Mouse (Mus musculus) bone marrow, adult 2 months (tissue): ENCODE measurements around the gene Kcng4. TPM values are rescaled to one million over a fixed set of nuclear protein-coding genes. Genes with fewer than 3 reads are reported as not detected.

Experiments used
- H3K27ac ChIP-seq: fragments of 200-500 bp; 2 replicates; pipeline ENCODE4 v1.5.1; 2012; ENCODE audit warnings: low read depth, mild to moderate bottlenecking, control low read depth, inconsistent platforms, low read length; ENCODE audit not compliant: control insufficient read depth, poor library complexity, insufficient read depth
- H3K4me1 ChIP-seq: fragments of 200-500 bp; 2 replicates; pipeline ENCODE4 v1.6.1; 2011; ENCODE audit warnings: low read length; ENCODE audit not compliant: control insufficient read depth, insufficient read depth
- H3K4me3 ChIP-seq: fragments of 200-500 bp; replicated peaks from 2 replicates; pipeline ENCODE3; 2011; ENCODE audit warnings: mild to moderate bottlenecking, low read depth, low read length, control low read depth; ENCODE audit not compliant: control insufficient read depth
- CTCF ChIP-seq: fragments of 200-500 bp; IDR thresholded peaks from 2 replicates; pipeline ENCODE4 v1.5.1; 2011; ENCODE audit warnings: low read length, control low read depth; ENCODE audit not compliant: control insufficient read depth, insufficient read depth
- POLR2A ChIP-seq: fragments of 200-500 bp; IDR thresholded peaks from 2 replicates; pipeline ENCODE4 v1.6.1; 2011; ENCODE audit warnings: low read depth, mild to moderate bottlenecking, control low read depth, low read length, borderline replicate concordance; ENCODE audit not compliant: control insufficient read depth
- WGBS: fragments of 180-500 bp; shearing (Covaris S2); methylation state at CpG from one replicate; pipeline ENCODE4 v1.1.7; 2018; 5-methylcytosine and 5-hydroxymethylcytosine counted together
- polyA plus RNA-seq: library from polyadenylated mRNA; stranded (reverse); fragments of >200 nt; gene quantifications from 2 replicates; pipeline ENCODE4 v1.2.4, GENCODE M21; 2011; ENCODE audit warnings: low replicate concordance; ENCODE audit not compliant: missing spikeins, insufficient read depth, insufficient read length

The Kcng4 gene
- polyA plus RNA-seq, 1 experiment = not detected

DNA sequence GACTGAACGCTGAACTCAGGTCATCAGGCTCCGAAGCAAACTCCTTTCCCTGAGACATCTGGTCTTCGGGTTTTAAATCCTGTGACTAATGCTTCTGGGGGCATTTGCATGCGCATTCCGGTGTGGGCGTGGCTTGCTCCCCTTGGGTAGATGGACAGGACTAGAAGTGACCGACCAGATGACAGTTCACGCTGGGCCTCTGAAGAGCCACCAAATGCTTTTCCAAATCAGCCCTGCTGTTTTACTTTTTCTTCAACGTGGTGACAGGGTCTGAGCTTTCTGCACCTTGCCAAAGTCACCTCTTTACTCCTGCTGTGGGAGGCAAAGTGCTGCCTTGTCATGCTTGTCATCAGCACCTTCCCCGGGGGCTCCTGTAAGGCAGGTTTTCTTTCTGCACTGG, 46.6 kb downstream of the Kcng4 start:
- Histone ChIP-seq H3K4me1 (no peaks in the 10 kb centered on the region; the same call in 1 of the 2 replicates), H3K27ac (no peak overlapping the region), H3K4me3 (no peak overlapping the region)
- WGBS = 68% methylated on average over 10 of the region's 10 CpGs
- TF ChIP-seq POLR2A (no peak), CTCF (no peak)

DNA sequence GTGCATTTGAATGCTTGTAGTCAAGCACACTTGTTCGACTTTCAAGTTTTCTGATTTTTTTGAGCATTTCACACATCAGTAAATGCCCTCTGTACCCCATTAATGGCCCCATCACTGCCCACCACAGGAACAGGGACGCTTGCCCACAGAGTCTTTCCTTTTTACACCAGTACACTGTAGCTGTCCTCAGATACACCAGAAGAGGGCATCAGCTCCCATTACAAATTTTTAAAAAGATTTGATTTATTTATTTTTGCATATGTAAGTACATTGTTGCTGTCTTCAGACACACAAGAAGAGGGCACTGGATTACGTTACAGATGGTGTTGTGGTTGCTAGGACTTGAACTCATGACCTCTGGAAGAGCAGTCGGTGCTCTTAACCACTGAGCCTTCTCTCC, 47.2 kb downstream of the Kcng4 start:
- Histone ChIP-seq H3K4me3 (no peak overlapping the region), H3K27ac (no peak overlapping the region), H3K4me1 (no peaks in the 10 kb centered on the region; the same call in 1 of the 2 replicates)
- TF ChIP-seq CTCF (no peak), POLR2A (no peak)
- WGBS = 70% methylated on average over 4 of the region's 4 CpGs

DNA sequence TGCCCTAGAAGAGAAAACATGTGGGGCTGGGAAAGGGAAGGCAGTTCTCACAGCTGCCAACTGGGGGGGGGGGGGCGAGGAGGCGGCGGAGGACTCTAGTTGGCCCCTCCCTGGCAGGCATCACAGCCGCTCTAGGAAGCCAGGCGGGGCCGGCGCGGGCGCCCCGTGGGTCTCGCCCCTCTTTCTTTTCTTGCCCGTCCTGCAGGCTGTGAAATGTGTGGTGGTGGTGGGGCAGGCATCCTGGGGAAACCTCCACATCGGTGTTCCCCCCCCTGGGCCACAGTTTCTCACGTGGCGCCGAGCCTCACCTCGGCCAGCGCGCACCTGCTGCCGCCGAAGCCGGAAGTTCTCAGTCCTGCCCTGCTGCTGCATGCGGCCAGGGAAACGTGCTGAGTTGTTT, 49.6 kb downstream of the Kcng4 start:
- Histone ChIP-seq H3K27ac (peak overlapping the region; percentile 91), H3K4me3 (peak overlapping the region; percentile 54), H3K4me1 (no peaks in the 10 kb centered on the region; the same call in 1 of the 2 replicates)
- 1% methylated on average over 23 of the region's 24 CpGs for WGBS
- TF ChIP-seq CTCF (no peak), POLR2A (peak; percentile 35; the same call in 1 of the 2 replicates)

DNA sequence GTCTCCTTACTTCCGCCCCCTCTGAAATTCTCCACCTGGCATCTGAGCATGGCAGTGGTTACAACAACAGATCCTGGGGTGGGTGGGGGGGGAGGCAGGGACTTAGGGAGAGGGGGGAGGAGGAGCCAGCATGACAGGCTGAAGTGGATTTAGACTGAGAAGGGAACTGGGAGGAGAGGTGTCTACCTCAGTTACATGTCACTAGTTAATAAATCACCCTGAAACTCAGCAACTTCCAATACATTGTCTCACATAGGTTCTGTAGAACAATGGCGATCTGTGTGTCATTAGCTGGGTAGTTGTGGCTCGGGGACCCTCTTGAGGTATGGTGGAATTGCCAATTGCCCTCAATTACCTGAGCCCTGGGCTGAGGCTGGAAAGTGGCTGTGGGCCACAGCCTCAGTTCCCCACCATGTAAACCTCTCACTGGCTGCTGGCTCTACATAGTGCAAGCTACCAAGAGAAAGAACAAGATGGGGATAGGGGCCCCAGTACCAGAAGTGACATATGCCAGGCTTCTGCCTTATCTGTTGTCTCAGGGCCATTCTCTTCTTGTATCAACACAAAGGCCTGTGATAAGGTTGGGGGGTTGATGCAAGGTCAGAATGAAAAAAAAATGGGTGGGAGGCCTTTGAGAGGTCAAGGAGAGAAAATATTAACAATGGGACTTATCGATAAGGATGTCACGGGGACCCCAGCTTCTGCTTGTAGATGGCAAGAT, 54.9 kb downstream of the Kcng4 start:
- Histone ChIP-seq H3K27ac (no peak overlapping the region), H3K4me1 (no peaks in the 10 kb centered on the region; the same call in 1 of the 2 replicates)
- TF ChIP-seq POLR2A (no peak), CTCF (no peak)

DNA sequence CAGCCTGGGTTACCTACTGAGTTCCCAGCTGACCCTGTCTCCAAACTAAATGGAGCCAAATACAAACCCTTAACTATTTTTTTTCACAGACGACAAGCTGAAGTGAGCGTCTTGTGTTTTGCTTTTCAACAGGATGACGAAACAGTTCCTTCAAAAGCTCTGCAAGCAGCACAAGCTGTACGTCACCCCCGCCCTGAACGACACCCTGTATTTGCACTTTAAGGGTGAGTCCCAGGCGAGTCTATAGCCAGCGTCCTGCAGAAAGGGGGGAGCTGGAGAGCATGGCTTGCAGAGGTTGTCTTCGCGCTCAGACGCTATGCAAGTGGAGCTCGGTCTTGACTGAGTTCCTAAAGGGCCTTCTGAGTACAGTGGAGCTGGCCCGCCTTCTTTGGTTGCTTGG, 56.4 kb downstream of the Kcng4 start:
- no peak for TF ChIP-seq POLR2A
- TF ChIP-seq CTCF = no peak
- H3K27ac ChIP-seq = no peak overlapping the region
- H3K4me3 ChIP-seq = no peak overlapping the region
- peaks cover 1% of the 10 kb centered on the region; the same call in 1 of the 2 replicates for H3K4me1 ChIP-seq
- WGBS = 53% methylated on average over 13 of the region's 13 CpGs

More for the DNA sequence above, 54.9 kb downstream of the Kcng4 start:
- no peak overlapping the region for H3K4me3 ChIP-seq
- 85% methylated on average over 5 of the region's 5 CpGs for WGBS

DNA sequence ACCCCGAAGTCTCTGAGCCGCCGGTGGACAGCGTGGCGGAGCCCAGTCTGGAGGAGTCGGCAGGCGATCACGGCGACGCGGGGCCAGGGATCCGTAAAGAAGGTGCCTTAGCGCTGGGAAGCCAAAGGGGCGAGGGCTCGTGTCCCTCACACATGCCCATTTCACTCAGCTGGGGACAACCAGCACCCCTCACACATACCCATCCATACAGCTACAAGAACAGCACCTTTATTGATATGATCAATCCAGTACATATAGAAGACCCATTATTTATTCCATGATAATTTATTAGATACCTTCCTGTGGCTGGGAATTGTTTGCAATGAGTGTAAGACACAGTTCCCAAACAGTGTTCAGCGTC, 60.1 kb downstream of the Kcng4 start:
- no peak overlapping the region for H3K27ac ChIP-seq
- TF ChIP-seq POLR2A = no peak
- TF ChIP-seq CTCF = no peak
- WGBS = 2% methylated on average over 16 of the region's 16 CpGs
- peaks cover 3% of the 10 kb centered on the region for H3K4me1 ChIP-seq
- H3K4me3 ChIP-seq = peak overlapping the region; percentile 80

DNA sequence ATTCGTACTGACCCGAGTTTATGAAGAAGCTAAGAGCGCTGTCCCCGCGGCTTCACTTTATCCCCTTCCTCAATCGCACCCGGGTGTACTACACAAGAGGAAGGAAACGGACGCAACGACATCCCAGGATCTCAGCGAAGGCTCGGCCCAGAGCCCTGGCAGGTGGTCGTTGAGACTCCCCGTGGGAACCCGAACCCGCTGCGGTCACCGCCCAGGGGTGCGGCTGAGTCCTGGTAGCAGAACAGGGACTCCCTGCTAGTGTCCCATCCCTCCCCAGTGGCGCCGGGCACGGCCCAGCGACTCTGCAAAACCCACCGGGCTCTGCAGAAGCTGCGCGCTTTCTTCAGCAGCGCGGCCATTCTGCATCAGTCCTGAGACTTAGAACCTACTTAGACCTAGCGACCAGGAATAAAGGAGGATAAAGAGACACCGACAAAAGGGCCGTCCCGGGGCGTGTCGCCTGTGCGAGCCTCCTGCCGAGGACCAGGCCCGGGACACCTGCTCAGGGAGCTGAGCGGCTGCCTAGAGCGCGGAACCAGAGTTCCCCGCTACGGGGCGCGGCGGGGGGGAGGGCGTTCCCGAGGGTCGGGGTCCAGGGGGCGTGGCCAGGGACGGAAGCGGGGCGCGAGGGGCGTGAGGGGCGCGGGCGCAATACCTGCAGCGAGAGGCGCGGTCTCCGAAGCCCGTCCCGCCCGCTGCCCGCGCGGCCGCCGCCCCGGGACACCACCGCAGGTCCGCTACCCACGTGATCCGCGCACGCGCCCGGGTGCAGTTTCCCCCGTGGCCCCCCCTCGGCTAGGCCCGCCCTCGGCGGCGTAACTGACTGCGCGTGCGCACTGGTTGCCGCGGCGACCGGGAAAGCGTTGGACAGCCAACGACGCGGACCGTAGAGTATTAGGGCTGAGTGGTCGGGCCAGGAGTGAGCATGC, 60.8 kb downstream of the Kcng4 start, which contains the start of the genes Hsdl1 and Dnaaf1:
Gene Hsdl1 (minus strand): TSS at position 747 of the 929 bp plus-strand sequence.
Gene Dnaaf1 (plus strand): TSS at position 799 of the 929 bp plus-strand sequence.
- Histone ChIP-seq H3K4me1 (peaks cover 3% of the 10 kb centered on the region), H3K4me3 (peak within 1 kb of the TSS; percentile 90), H3K27ac (peak within 1 kb of the TSS; percentile 81)
- TF ChIP-seq POLR2A (peak; percentile 67; the same call in 1 of the 2 replicates), CTCF (no peak)
- under 1% methylated on average over 88 of the region's 97 CpGs for WGBS

Other genes with a start within 250 kb of the Kcng4 start
- 4.7 and 5.9 TPM in 2 replicates for gene Mlycd, start 240.8 kb downstream of the Kcng4 start, polyA plus RNA-seq
- gene Osgin1, start 201.6 kb downstream of the Kcng4 start, polyA plus RNA-seq = 5.5 and 6.5 TPM in 2 replicates
- 0.49 TPM in 1 of 2 replicates, not detected in the other for gene Necab2, start 189.0 kb downstream of the Kcng4 start, polyA plus RNA-seq
- not detected in 2 replicates for gene Slc38a8, start 134.0 kb downstream of the Kcng4 start, polyA plus RNA-seq
- 19.7 and 35.3 TPM in 2 replicates for gene Mbtps1, start 76.9 kb downstream of the Kcng4 start, polyA plus RNA-seq
- 14.5 and 22.2 TPM in 2 replicates for gene Hsdl1, start 60.5 kb downstream of the Kcng4 start, polyA plus RNA-seq
- 0.34 and 0.70 TPM in 2 replicates for gene Dnaaf1, start 60.4 kb downstream of the Kcng4 start, polyA plus RNA-seq
- gene Taf1c, start 30.5 kb downstream of the Kcng4 start, polyA plus RNA-seq = 9.6 and 17.6 TPM in 2 replicates
- gene Adad2, start 22.9 kb downstream of the Kcng4 start, polyA plus RNA-seq = not detected in 2 replicates
- gene Wfdc1, start 30.7 kb upstream of the Kcng4 start, polyA plus RNA-seq = not detected in 2 replicates
- gene Atp2c2, start 64.3 kb upstream of the Kcng4 start, polyA plus RNA-seq = not detected in 2 replicates
- gene Tldc1, start 142.7 kb upstream of the Kcng4 start, polyA plus RNA-seq = 0.88 and 3.2 TPM in 2 replicates
- gene Cotl1, start 204.9 kb upstream of the Kcng4 start, polyA plus RNA-seq = 90.1 and 247 TPM in 2 replicates
- gene Klhl36, start 226.6 kb upstream of the Kcng4 start, polyA plus RNA-seq = 2.8 and 4.8 TPM in 2 replicates